Mouse (Mus musculus) kidney, postnatal 0 days (tissue): ENCODE results near the gene Thy1. TPM values are rescaled to one million over a fixed set of nuclear protein-coding genes. Genes with fewer than 3 reads are reported as not detected.
A peak's percentile ranks its signal among the peaks of the same experiment; 100 is the strongest.

Experiments used
- ATAC-seq: fragments of 200-750 bp; cut with Nextera tagmentation; replicated peaks from 2 replicates; pipeline ENCODE4 v1.8.0; 2017; ENCODE audit warnings: low read depth, moderate number of reproducible peaks, moderate TSS enrichment, moderate library complexity; ENCODE audit not compliant: low FRiP score
- DNase-seq: peaks from one replicate; pipeline ENCODE4 v3.0.0-alpha.2; 2016; ENCODE audit warnings: low spot score
- H3K27ac ChIP-seq: fragments of 300-500 bp; sonication (generic); 2 replicates; pipeline ENCODE4 v1.5.1; 2014; ENCODE audit warnings: mild to moderate bottlenecking
- H3K27me3 ChIP-seq: fragments of 300-500 bp; sonication (generic); 2 replicates; pipeline ENCODE4 v1.6.1; 2014; ENCODE audit warnings: low read length, mixed read lengths; ENCODE audit not compliant: insufficient read depth
- H3K36me3 ChIP-seq: fragments of 300-500 bp; sonication (generic); 2 replicates; pipeline ENCODE4 v1.6.1; 2014; ENCODE audit warnings: low read length, mixed read lengths; ENCODE audit not compliant: insufficient read depth
- H3K4me1 ChIP-seq: fragments of 300-500 bp; sonication (generic); replicated peaks from 2 replicates; pipeline ENCODE4 v1.6.1; 2014; ENCODE audit warnings: antibody characterized with exemption, low read length, mixed read lengths; ENCODE audit not compliant: insufficient read depth
- H3K4me2 ChIP-seq: fragments of 300-500 bp; sonication (generic); 2 replicates; pipeline ENCODE4 v1.6.1; 2014; ENCODE audit warnings: mild to moderate bottlenecking, low read length, moderate library complexity, mixed read lengths
- H3K4me3 ChIP-seq: fragments of 300-500 bp; sonication (generic); replicated peaks from 2 replicates; pipeline ENCODE4 v1.5.1; 2014; ENCODE audit warnings: low read depth, low read length
- H3K9ac ChIP-seq: fragments of 300-500 bp; sonication (generic); 2 replicates; pipeline ENCODE4 v1.6.1; 2014; ENCODE audit warnings: low read depth, low read length
- H3K9me3 ChIP-seq: fragments of 300-500 bp; sonication (generic); replicated peaks from 2 replicates; pipeline ENCODE4 v1.6.1; 2016; ENCODE audit warnings: low read length, inconsistent platforms, mixed read lengths
- CTCF ChIP-seq: IDR thresholded peaks from 2 replicates; pipeline ENCODE4 v1.5.1; 2016; ENCODE audit warnings: antibody characterized with exemption, low read depth, mild to moderate bottlenecking, moderate library complexity
- whole genome bisulfite sequencing: fragments of 180-500 bp; shearing (Covaris S2); extraction: QIAGEN DNeasy Blood & Tissue Kit; methylation state at CpG from one replicate; pipeline ENCODE4 v1.1.7; 2014; 5-methylcytosine and 5-hydroxymethylcytosine counted together
- polyA plus RNA-seq: library from polyadenylated mRNA; unstranded; fragments of >200 nt; fragmentation: Nextera tagmentation; extraction: Ambion mirVana; gene quantifications from 2 replicates; pipeline ENCODE4 v1.2.1, GENCODE M21; 2015

Thy1 gene
- polyA plus RNA-seq, 1 experiment from 2014 or later: 13.6 TPM

- no peak for TF ChIP-seq CTCF
- Histone ChIP-seq H3K9me3 (no peaks in the 10 kb centered on the region), H3K27me3 (no peaks in the 10 kb centered on the region), H3K4me2 (no peak overlapping the region), H3K27ac (no peak overlapping the region), H3K4me3 (no peak overlapping the region), H3K36me3 (no peaks in the 10 kb centered on the region), H3K4me1 (no peaks in the 10 kb centered on the region), H3K9ac (no peak overlapping the region)
- DNase-seq: no peak
- no peak for ATAC-seq
- WGBS: 78% methylated on average over 3 of the region's 3 CpGs
Measured at GRCm38 (mm10) chr9:44007991-44008390, 35.2 kb upstream of the Thy1 start.

GRCm38 (mm10) chr9:44010900-44011299 is 32.3 kb upstream of the Thy1 start:
- DNase-seq (no peak), ATAC-seq (no peak)
- H3K9ac ChIP-seq: no peak overlapping the region
- H3K4me1 ChIP-seq: no peaks in the 10 kb centered on the region
- H3K4me2 ChIP-seq: no peak overlapping the region
- H3K27ac ChIP-seq: no peak overlapping the region
- H3K36me3 ChIP-seq: no peaks in the 10 kb centered on the region
- WGBS: 72% methylated on average over 3 of the region's 3 CpGs
- no peak overlapping the region for H3K4me3 ChIP-seq
- H3K9me3 ChIP-seq: no peaks in the 10 kb centered on the region
- TF ChIP-seq CTCF: peak; percentile 32; the same call in 1 of the 2 replicates
- no peaks in the 10 kb centered on the region for H3K27me3 ChIP-seq

GRCm38 (mm10) chr9:44011668-44012067 is 31.5 kb upstream of the Thy1 start:
- TF ChIP-seq CTCF: no peak
- no peak for ATAC-seq
- DNase-seq: no peak

GRCm38 (mm10) chr9:44012164-44012563 is 31.0 kb upstream of the Thy1 start:
- no peak for TF ChIP-seq CTCF
- WGBS: 76% methylated on average over 6 of the region's 6 CpGs
- H3K4me3 ChIP-seq: no peak overlapping the region
- ATAC-seq (no peak), DNase-seq (no peak)
- no peak overlapping the region for H3K27ac ChIP-seq
- H3K4me1 ChIP-seq: no peaks in the 10 kb centered on the region
- no peak overlapping the region for H3K9ac ChIP-seq
- no peaks in the 10 kb centered on the region for H3K27me3 ChIP-seq
- no peaks in the 10 kb centered on the region for H3K9me3 ChIP-seq
- H3K4me2 ChIP-seq: no peak overlapping the region
- H3K36me3 ChIP-seq: no peaks in the 10 kb centered on the region

More at GRCm38 (mm10) chr9:44011668-44012067, 31.5 kb upstream of the Thy1 start:
- 82% methylated on average over 5 of the region's 5 CpGs for WGBS
- H3K36me3 ChIP-seq: no peaks in the 10 kb centered on the region
- no peak overlapping the region for H3K9ac ChIP-seq
- H3K4me3 ChIP-seq: no peak overlapping the region
- H3K9me3 ChIP-seq: no peaks in the 10 kb centered on the region
- H3K27me3 ChIP-seq: no peaks in the 10 kb centered on the region
- no peak overlapping the region for H3K27ac ChIP-seq
- no peaks in the 10 kb centered on the region for H3K4me1 ChIP-seq
- no peak overlapping the region for H3K4me2 ChIP-seq

- no peak for ATAC-seq
- H3K36me3 ChIP-seq: no peaks in the 10 kb centered on the region
- no peak overlapping the region for H3K4me3 ChIP-seq
- TF ChIP-seq CTCF: no peak
- 25% methylated on average over 8 of the region's 8 CpGs for WGBS
- H3K27ac ChIP-seq: no peak overlapping the region
- no peaks in the 10 kb centered on the region for H3K4me1 ChIP-seq
- DNase-seq: peak; percentile 68
- H3K27me3 ChIP-seq: no peaks in the 10 kb centered on the region
- no peaks in the 10 kb centered on the region for H3K9me3 ChIP-seq
- H3K4me2 ChIP-seq: no peak overlapping the region
- no peak overlapping the region for H3K9ac ChIP-seq
Measured at GRCm38 (mm10) chr9:44012761-44013301, 30.4 kb upstream of the Thy1 start.

GRCm38 (mm10) chr9:44013781-44014180 is 29.4 kb upstream of the Thy1 start:
- H3K4me1 ChIP-seq: no peaks in the 10 kb centered on the region
- no peak overlapping the region for H3K27ac ChIP-seq
- TF ChIP-seq CTCF: no peak
- H3K4me3 ChIP-seq: no peak overlapping the region
- no peaks in the 10 kb centered on the region for H3K9me3 ChIP-seq
- no peaks in the 10 kb centered on the region for H3K36me3 ChIP-seq
- H3K27me3 ChIP-seq: no peaks in the 10 kb centered on the region
- no peak overlapping the region for H3K4me2 ChIP-seq
- no peak for DNase-seq
- 59% methylated on average over 6 of the region's 6 CpGs for WGBS
- no peak overlapping the region for H3K9ac ChIP-seq
- no peak for ATAC-seq

- ATAC-seq (no peak), DNase-seq (no peak)
- TF ChIP-seq CTCF: no peak
Measured at GRCm38 (mm10) chr9:44016304-44016703, 26.9 kb upstream of the Thy1 start.

More at GRCm38 (mm10) chr9:44016304-44016703, 26.9 kb upstream of the Thy1 start:
- 86% methylated on average over 5 of the region's 5 CpGs for WGBS
- Histone ChIP-seq H3K27me3 (no peaks in the 10 kb centered on the region), H3K27ac (no peak overlapping the region), H3K9ac (no peak overlapping the region), H3K4me1 (no peaks in the 10 kb centered on the region), H3K9me3 (no peaks in the 10 kb centered on the region), H3K4me2 (no peak overlapping the region), H3K4me3 (no peak overlapping the region), H3K36me3 (no peaks in the 10 kb centered on the region)
